Mouse (Mus musculus): ENCODE data around the gene AY358078. TPM values are rescaled to one million over a fixed set of nuclear protein-coding genes. Genes with fewer than 3 reads are reported as not detected.
"Not testable (repeated sequence)": the region's sequence is repeated elsewhere in the genome, so short reads cannot be mapped to it uniquely, and the experiment has no call there.

The AY358078 gene
- polyA plus RNA-seq, 1 experiment from 2014 or later, result not detected

DNA sequence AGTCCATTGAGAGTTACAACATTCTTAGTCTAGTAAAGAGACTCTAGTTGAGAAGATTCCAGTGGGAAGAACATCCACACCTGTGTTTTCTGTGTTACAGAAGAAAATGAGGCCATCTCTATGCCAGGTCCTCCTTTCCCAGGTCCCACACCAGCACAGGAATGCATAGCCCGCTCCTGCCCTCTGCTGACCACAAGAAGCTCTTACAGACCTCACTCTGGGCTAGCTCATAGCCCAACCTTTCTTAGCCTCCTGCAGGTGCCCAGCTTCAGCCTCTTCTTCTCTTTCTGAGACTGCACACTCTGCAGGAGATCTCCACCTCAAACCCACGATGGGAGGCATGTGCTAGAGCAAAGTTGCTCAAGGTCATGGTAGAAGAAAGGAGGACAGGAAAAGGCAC lies 38.6 kb downstream of the AY358078 start:
- H3K9ac ChIP-seq; H3K4me2 ChIP-seq; ATAC-seq; H3K9me3 ChIP-seq (replicated peaks); H3K36me3 ChIP-seq (ENCODE audit: poor library complexity, severe bottlenecking); H3K4me1 ChIP-seq; H3K4me3 ChIP-seq; H3K27ac ChIP-seq; H3K27me3 ChIP-seq: not testable (repeated sequence)
- WGBS, result 28% methylated on average over 2 of the region's 2 CpGs

DNA sequence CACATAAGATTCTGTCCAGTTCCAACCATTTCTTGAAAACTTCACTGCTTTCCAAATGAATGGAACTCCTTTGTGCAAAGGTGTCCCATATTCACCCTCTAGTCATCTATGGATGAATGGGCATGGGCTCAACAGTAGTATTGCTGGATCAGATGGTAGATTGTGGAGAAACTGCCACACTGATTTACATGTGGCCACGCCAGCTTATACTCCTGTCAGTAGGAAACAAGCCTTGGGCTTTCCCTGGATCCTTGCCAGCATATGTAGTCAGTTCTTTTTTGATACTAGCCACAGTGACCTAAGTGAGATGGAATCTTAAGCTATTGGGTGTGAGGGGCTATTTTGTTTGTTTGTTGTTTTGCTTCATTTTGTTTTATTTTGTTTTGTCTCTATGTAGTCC lies 42.4 kb downstream of the AY358078 start:
- H3K27ac ChIP-seq, result no peak overlapping the region
- H3K27me3 ChIP-seq, result 0 out of 2 replicates have a peak, but pooled peaks cover 2% of the 10 kb centered on the region
- no peak overlapping the region for H3K4me3 ChIP-seq
- H3K36me3 ChIP-seq (ENCODE audit: poor library complexity, severe bottlenecking), result no peaks in the 10 kb centered on the region
- no peak overlapping the region for H3K9ac ChIP-seq
- 50% methylated on average over 1 of the region's 1 CpGs for WGBS
- no peak overlapping the region for H3K4me2 ChIP-seq
- H3K4me1 ChIP-seq, result no peaks in the 10 kb centered on the region
- peak; percentile 43; the same call in 1 of the 2 replicates for ATAC-seq
- H3K9me3 ChIP-seq (replicated peaks), result no peaks in the 10 kb centered on the region

DNA sequence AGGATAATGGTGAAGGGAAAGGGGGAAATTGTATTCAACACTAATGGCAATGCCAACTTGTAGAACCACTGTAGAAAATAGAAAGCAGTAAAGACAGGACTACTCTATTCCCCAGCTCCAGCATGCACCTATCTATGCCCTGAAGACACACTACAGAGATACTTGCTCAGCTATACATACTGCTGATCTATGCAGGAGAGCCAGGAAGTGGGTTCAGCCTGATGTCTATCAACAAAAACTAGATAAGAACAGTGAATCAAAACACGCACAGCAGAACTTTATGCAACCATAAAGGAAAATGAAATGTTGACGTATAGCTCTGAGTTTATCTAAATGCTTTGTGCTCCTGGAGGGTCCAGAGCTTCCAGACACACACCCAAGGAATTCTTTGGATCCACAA lies 42.9 kb downstream of the AY358078 start:
- 0 out of 2 replicates have a peak, but pooled peaks cover 2% of the 10 kb centered on the region for H3K27me3 ChIP-seq
- no peak overlapping the region for H3K4me3 ChIP-seq
- H3K27ac ChIP-seq, result no peak overlapping the region
- H3K9me3 ChIP-seq (replicated peaks), result no peaks in the 10 kb centered on the region
- H3K36me3 ChIP-seq (ENCODE audit: poor library complexity, severe bottlenecking), result no peaks in the 10 kb centered on the region
- H3K4me2 ChIP-seq, result no peak overlapping the region
- H3K9ac ChIP-seq, result no peak overlapping the region
- 97% methylated on average over 2 of the region's 2 CpGs for WGBS
- no peaks in the 10 kb centered on the region for H3K4me1 ChIP-seq
- no peak for ATAC-seq

DNA sequence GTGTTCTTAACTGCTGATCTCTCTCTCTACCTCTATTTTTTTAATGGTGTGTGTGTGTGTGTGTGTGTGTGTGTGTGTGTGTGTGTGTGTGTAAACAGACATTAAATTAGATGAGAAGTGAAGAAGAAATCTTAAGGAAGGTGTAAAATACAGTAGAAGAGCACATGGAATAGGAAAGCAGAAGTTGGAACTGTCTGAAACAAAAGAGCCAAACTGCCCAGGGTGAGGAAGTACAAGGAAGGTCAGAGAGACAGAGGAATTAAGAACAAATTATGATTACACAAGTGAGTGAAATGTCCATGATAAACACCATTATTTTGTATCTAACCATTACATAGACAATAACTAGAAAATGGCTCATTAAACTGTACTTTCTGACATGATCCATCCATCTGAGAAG lies 44.0 kb downstream of the AY358078 start:
- Histone ChIP-seq H3K4me1 (no peaks in the 10 kb centered on the region), H3K4me2 (no peak overlapping the region), H3K27me3 (0 out of 2 replicates have a peak, but pooled peaks cover 2% of the 10 kb centered on the region), H3K4me3 (no peak overlapping the region), H3K27ac (no peak overlapping the region), H3K36me3 (ENCODE audit: poor library complexity, severe bottlenecking) (no peaks in the 10 kb centered on the region), H3K9me3 (replicated peaks) (no peaks in the 10 kb centered on the region), H3K9ac (no peak overlapping the region)
- no peak for ATAC-seq

DNA sequence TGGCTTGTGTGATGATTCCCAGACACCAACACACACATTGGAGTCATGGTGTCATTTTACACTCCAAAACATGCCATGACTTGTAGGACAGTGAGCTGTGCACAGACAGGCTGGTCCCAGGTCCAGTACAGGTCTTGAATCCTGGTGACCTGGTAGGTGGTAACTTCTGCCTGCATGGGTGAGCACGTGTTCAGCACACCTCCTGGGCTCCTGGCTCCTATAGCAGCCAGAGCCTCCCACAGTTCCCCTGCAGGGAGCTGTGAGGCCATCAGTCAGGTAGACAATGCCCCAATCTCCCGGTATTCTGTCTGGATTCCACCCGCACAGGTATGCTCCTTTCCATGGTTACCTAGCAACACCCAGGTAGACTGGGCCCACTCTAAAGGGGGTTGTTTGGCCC lies 46.7 kb downstream of the AY358078 start:
- Histone ChIP-seq H3K4me1 (no peaks in the 10 kb centered on the region), H3K36me3 (ENCODE audit: poor library complexity, severe bottlenecking) (no peaks in the 10 kb centered on the region), H3K4me3 (no peak overlapping the region), H3K9me3 (replicated peaks) (no peaks in the 10 kb centered on the region), H3K9ac (no peak overlapping the region), H3K27ac (no peak overlapping the region), H3K4me2 (no peak overlapping the region), H3K27me3 (0 out of 2 replicates have a peak, but pooled peaks cover 2% of the 10 kb centered on the region)
- WGBS, result 75% methylated on average over 3 of the region's 3 CpGs
- no peak for ATAC-seq

DNA sequence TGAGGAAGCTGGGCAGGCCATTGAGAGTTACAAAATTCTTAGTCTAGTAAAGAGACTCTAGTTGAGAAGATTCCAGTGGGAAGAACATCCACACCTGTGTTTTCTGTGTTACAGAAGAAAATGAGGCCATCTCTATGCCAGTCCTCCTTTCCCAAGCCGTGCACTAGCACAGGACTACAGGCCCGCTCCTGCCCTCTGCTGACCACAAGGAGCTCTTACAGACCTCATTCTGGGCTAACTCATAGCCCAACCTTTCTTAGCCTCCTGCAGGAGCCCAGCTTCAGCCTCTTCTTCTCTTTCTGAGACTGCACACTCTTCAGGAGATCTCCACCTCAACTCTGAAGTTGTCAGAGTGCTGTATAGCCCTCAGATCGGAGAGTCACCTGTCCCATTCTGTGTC lies 51.2 kb downstream of the AY358078 start:
- not testable (repeated sequence) for H3K4me2 ChIP-seq; H3K9ac ChIP-seq; H3K36me3 ChIP-seq (ENCODE audit: poor library complexity, severe bottlenecking); H3K27ac ChIP-seq; H3K4me3 ChIP-seq; H3K27me3 ChIP-seq; ATAC-seq; H3K9me3 ChIP-seq (replicated peaks); H3K4me1 ChIP-seq
- WGBS, result 46% methylated on average over 3 of the region's 3 CpGs

DNA sequence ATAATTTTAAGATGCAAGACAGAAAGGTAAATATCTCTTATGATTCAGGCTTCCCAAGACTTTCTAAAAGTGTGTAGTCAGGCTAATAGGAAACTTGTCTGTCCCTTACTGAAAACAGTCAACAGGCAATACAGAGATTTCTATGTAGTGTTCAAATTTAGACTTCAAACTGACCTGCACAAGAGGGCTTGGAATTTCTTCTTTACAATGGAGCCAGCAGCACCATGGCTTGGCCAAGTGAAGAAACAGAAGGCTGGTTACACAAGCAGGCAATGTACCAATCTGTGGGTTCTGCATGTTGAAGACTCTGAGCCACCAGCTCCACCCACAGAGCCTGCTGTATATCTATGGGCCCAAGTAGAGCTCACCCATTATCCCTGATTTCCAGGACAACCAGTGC lies 53.6 kb downstream of the AY358078 start, which contains the start of gene Ear6:
Gene Ear6 (plus strand): TSS at position 301 of the 400 bp plus-strand sequence.
- H3K27me3 ChIP-seq, result no peaks in the 10 kb centered on the region
- no peaks in the 10 kb centered on the region for H3K36me3 ChIP-seq (ENCODE audit: poor library complexity, severe bottlenecking)
- H3K4me1 ChIP-seq, result no peaks in the 10 kb centered on the region
- H3K9ac ChIP-seq, result no peak within 1 kb of the TSS
- H3K9me3 ChIP-seq (replicated peaks), result no peaks in the 10 kb centered on the region
- H3K4me3 ChIP-seq, result no peak within 1 kb of the TSS
- no peak for ATAC-seq
- no peak within 1 kb of the TSS for H3K27ac ChIP-seq
- no peak within 1 kb of the TSS for H3K4me2 ChIP-seq

DNA sequence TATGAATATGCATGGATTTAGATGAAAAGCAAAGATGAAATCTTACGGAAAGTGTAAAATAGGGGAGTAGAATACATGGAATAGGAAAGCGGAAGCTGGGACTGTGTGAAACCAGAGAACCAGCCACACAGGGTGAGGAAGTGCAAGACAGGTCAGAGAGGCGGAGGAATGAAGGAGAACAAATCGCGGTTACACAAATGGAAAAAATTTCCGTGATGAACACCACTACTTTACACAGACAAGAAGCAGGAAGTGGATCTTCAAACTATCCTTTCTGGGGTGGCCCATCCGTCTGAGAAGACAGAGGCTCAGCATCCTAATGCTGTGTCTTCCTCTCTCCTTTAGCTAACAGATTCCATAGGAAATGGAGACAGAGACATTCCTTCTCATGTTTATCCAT lies 55.4 kb downstream of the AY358078 start:
- not testable (repeated sequence) for ATAC-seq; H3K27ac ChIP-seq; H3K9me3 ChIP-seq (replicated peaks); H3K9ac ChIP-seq; H3K4me3 ChIP-seq; H3K4me2 ChIP-seq; H3K36me3 ChIP-seq (ENCODE audit: poor library complexity, severe bottlenecking); H3K27me3 ChIP-seq; H3K4me1 ChIP-seq
- 91% methylated on average over 7 of the region's 7 CpGs for WGBS

DNA sequence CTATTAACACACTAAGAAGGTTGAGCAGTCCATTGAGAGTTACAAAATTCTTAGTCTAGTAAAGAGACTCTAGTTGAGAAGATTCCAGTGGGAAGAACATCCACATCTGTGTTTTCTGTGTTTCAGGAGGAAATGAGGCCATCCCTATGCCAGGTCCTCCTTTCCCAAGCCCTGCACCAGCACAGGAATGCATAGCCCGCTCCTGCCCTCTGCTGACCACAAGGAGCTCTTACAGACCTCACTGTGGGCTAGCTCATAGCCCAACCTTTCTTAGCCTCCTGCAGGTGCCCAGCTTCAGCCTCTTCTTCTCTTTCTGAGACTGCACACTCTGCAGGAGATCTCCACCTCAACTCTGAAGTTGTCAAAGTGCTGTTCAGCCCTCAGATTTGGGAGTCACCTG lies 63.8 kb downstream of the AY358078 start:
- WGBS, result 6% methylated on average over 1 of the region's 1 CpGs
- not testable (repeated sequence) for ATAC-seq, H3K4me3 ChIP-seq

DNA sequence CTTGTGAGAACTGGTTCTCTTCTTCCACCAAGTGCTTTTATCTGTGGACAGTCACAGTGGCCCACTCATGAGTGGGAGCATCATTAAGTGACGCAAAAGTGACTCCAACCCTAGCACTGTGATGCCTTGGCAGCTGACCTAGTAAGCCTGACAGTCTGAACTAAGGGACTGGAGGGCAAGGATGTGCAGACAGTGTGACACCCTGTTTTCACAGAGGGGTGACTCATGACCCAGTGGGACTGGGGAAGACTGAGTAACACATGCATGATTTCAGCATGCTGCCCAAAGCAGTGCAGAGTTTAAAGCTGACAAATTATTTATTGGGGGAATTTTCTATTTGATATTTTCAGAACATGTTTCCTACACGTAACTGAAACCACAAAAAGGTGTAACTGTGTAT lies 70.9 kb downstream of the AY358078 start:
- Histone ChIP-seq H3K9me3 (replicated peaks) (no peaks in the 10 kb centered on the region), H3K27ac (no peak overlapping the region), H3K4me3 (no peak overlapping the region), H3K4me1 (no peaks in the 10 kb centered on the region), H3K4me2 (no peak overlapping the region), H3K27me3 (no peaks in the 10 kb centered on the region), H3K9ac (no peak overlapping the region), H3K36me3 (ENCODE audit: poor library complexity, severe bottlenecking) (no peaks in the 10 kb centered on the region)
- ATAC-seq, result no peak
- 73% methylated on average over 2 of the region's 2 CpGs for WGBS

More for the DNA sequence above, 63.8 kb downstream of the AY358078 start:
- not testable (repeated sequence) for H3K9ac ChIP-seq; H3K4me2 ChIP-seq; H3K4me1 ChIP-seq; H3K27ac ChIP-seq; H3K27me3 ChIP-seq; H3K36me3 ChIP-seq (ENCODE audit: poor library complexity, severe bottlenecking); H3K9me3 ChIP-seq (replicated peaks)

DNA sequence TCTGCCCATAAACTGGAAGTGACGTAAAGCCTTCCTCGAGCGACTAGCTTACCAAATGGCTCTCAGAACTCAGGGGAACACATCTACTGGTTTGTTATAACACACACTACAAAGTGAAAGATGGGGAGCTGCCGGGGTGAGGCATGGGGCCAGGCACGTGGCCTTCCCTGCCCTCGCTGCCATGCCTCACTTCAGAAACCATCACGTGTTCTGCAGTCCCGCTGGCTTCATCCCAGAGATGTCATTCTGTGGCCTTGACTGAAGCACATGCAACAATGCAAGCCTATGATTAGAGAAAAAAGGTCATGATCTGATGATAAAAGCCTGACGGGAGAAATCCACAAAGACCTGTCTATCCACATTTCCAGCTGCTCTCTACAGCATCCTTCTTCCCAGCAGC lies 71.9 kb downstream of the AY358078 start:
- H3K27ac ChIP-seq, result no peak overlapping the region
- H3K9me3 ChIP-seq (replicated peaks), result no peaks in the 10 kb centered on the region
- no peak overlapping the region for H3K9ac ChIP-seq
- ATAC-seq, result no peak
- H3K4me2 ChIP-seq, result no peak overlapping the region
- H3K36me3 ChIP-seq (ENCODE audit: poor library complexity, severe bottlenecking), result no peaks in the 10 kb centered on the region
- H3K4me3 ChIP-seq, result no peak overlapping the region
- 79% methylated on average over 9 of the region's 9 CpGs for WGBS
- H3K27me3 ChIP-seq, result no peaks in the 10 kb centered on the region
- no peaks in the 10 kb centered on the region for H3K4me1 ChIP-seq
